Mouse (Mus musculus) MEL (cell line): ENCODE results near the gene Tmem184a. TPM values are rescaled to one million over a fixed set of nuclear protein-coding genes. Genes with fewer than 3 reads are reported as not detected.

ENCODE experiments used
- DNase-seq: peaks from one replicate; pipeline ENCODE4 v3.0.0; 2011; ENCODE audit warnings: low read depth, low spot score
- H3K27ac ChIP-seq: 2 replicates; pipeline ENCODE4 v1.5.1; 2012; ENCODE audit warnings: low read depth, mild to moderate bottlenecking, control low read depth, low read length, moderate library complexity; ENCODE audit not compliant: control insufficient read depth
- H3K27me3 ChIP-seq, 2 experiments: fragments of 150-350 bp in 1 of 2; sonication (generic) in 1 of 2; 2 replicates each; pipeline ENCODE4 v1.6.1; 2012; ENCODE audit warnings: low read length in 2 of 2, mild to moderate bottlenecking in 2 of 2, improper control_type of control experiment in 1 of 2, moderate library complexity in 1 of 2; ENCODE audit not compliant: insufficient read depth in 2 of 2, control insufficient read depth in 1 of 2
- H3K36me3 ChIP-seq, 2 experiments: 2 replicates each; pipeline ENCODE4 v1.6.1; 2012 to 2014; ENCODE audit warnings: low read length in 2 of 2, improper control_type of control experiment in 1 of 2, inconsistent platforms in 1 of 2, mild to moderate bottlenecking in 1 of 2; ENCODE audit not compliant: insufficient read depth in 2 of 2, control insufficient read depth in 1 of 2
- H3K4me1 ChIP-seq, 2 experiments: fragments of 150-350 bp in 1 of 2; sonication (generic) in 1 of 2; 2 replicates each; pipeline ENCODE4 v1.6.1; 2012; ENCODE audit warnings: low read length in 2 of 2, improper control_type of control experiment in 1 of 2, mild to moderate bottlenecking in 1 of 2; ENCODE audit not compliant: insufficient read depth in 2 of 2, control insufficient read depth in 1 of 2
- H3K4me3 ChIP-seq, 2 experiments: fragments of 150-350 bp in 1 of 2; sonication (generic) in 1 of 2; 2 replicates each; pipeline ENCODE4 v1.5.1; 2012; ENCODE audit warnings: low read depth in 2 of 2, low read length in 2 of 2, mild to moderate bottlenecking in 2 of 2, moderate library complexity in 2 of 2, control low read depth in 1 of 2, improper control_type of control experiment in 1 of 2; ENCODE audit not compliant: control insufficient read depth in 1 of 2, insufficient read depth in 1 of 2
- H3K79me2 ChIP-seq: 2 replicates; pipeline ENCODE4 v1.6.1; 2012; ENCODE audit warnings: mild to moderate bottlenecking, low read length, moderate library complexity; ENCODE audit not compliant: control insufficient read depth, poor library complexity, insufficient read depth
- H3K9ac ChIP-seq: 2 replicates; pipeline ENCODE4 v1.6.1; 2012; ENCODE audit warnings: low read depth, mild to moderate bottlenecking, control low read depth, low read length, moderate library complexity; ENCODE audit not compliant: control insufficient read depth, poor library complexity, severe bottlenecking
- H3K9me3 ChIP-seq: fragments of 150-350 bp; sonication (generic); replicated peaks from 2 replicates; pipeline ENCODE4 v1.6.1; 2012; ENCODE audit warnings: mild to moderate bottlenecking, low read length, improper control_type of control experiment, moderate library complexity; ENCODE audit not compliant: insufficient read depth
- CTCF ChIP-seq, 3 experiments: IDR thresholded peaks in 2 of 3; conservative IDR thresholded peaks in 1 of 3; 2 replicates each; pipeline ENCODE4 v1.5.1; 2011 to 2012; ENCODE audit warnings: low read length in 3 of 3, low read depth in 2 of 3, mild to moderate bottlenecking in 2 of 3, improper control_type of control experiment in 1 of 3, inconsistent platforms in 1 of 3, mixed read lengths in 1 of 3, moderate library complexity in 1 of 3; ENCODE audit not compliant: control insufficient read depth in 1 of 3, insufficient read depth in 1 of 3, poor library complexity in 1 of 3, severe bottlenecking in 1 of 3
- EP300 ChIP-seq, 2 experiments: IDR thresholded peaks; 2 replicates each; pipeline ENCODE4 v1.6.1; 2011; ENCODE audit warnings: improper control_type of control experiment in 2 of 2, low read length in 2 of 2, low read depth in 1 of 2, mild to moderate bottlenecking in 1 of 2
- GABPA ChIP-seq: IDR thresholded peaks from 2 replicates; pipeline ENCODE4 v1.6.1; 2012; ENCODE audit warnings: low read depth, mild to moderate bottlenecking, inconsistent platforms, low read length, improper control_type of control experiment, moderate library complexity
- GATA1 ChIP-seq: IDR thresholded peaks from 2 replicates; pipeline ENCODE4 v1.6.1; 2011; ENCODE audit warnings: low read depth, low read length, improper control_type of control experiment
- JUND ChIP-seq: IDR thresholded peaks from 2 replicates; pipeline ENCODE4 v1.6.1; 2011; ENCODE audit warnings: low read depth, mild to moderate bottlenecking, improper control_type of control experiment, low read length
- MAFK ChIP-seq: IDR thresholded peaks from 2 replicates; pipeline ENCODE4 v1.6.1; 2011; ENCODE audit warnings: low read depth, mild to moderate bottlenecking, low read length, improper control_type of control experiment, borderline replicate concordance
- RAD21 ChIP-seq: IDR thresholded peaks from 2 replicates; pipeline ENCODE4 v1.6.1; 2011; ENCODE audit warnings: mild to moderate bottlenecking, low read depth, low read length, improper control_type of control experiment
- SMC3 ChIP-seq: IDR thresholded peaks from 2 replicates; pipeline ENCODE4 v1.6.1; 2011; ENCODE audit warnings: low read depth, low read length, improper control_type of control experiment
- TAL1 ChIP-seq: IDR thresholded peaks from 2 replicates; pipeline ENCODE4 v1.6.1; 2012; ENCODE audit warnings: mild to moderate bottlenecking, inconsistent platforms, low read length, moderate library complexity, mixed read lengths
- USF2 ChIP-seq, 2 experiments: IDR thresholded peaks; 2 replicates each; pipeline ENCODE4 v1.6.1; 2011 to 2012; ENCODE audit warnings: improper control_type of control experiment in 2 of 2, low read length in 2 of 2, borderline replicate concordance in 1 of 2, inconsistent platforms in 1 of 2, low read depth in 1 of 2, mild to moderate bottlenecking in 1 of 2; ENCODE audit not compliant: insufficient read depth in 1 of 2
- ZC3H11A ChIP-seq: IDR thresholded peaks from 2 replicates; pipeline ENCODE4 v1.6.1; 2012; ENCODE audit warnings: low read depth, mild to moderate bottlenecking, inconsistent platforms, low read length, improper control_type of control experiment
- polyA plus RNA-seq, 2 experiments: library from polyadenylated mRNA; stranded (reverse) in 1 of 2; unstranded in 1 of 2; fragments of >175 nt in 1 of 2; fragments of >200 nt in 1 of 2; gene quantifications; 2 replicates each; pipeline versions ENCODE4 v1.2.1 to v1.2.4; 2012; ENCODE audit warnings: low replicate concordance in 2 of 2, low read depth in 1 of 2; ENCODE audit not compliant: insufficient read length in 2 of 2, insufficient read depth in 1 of 2, missing spikeins in 1 of 2
- total RNA-seq: library from RNA; depleted of rRNA; stranded (reverse); fragments of 300-350 nt; gene quantifications from 2 replicates; pipeline ENCODE4 v1.2.3, GENCODE M21; 2012

The Tmem184a gene
- total and polyA plus RNA-seq, 3 experiments = 0.10 to 0.27 TPM; not detected in 1

- Histone ChIP-seq H3K9ac (no peak overlapping the region), H3K27ac (no peak overlapping the region), H3K4me1 (peaks cover 2 to 37% of the 10 kb centered on the region in 2 experiments; a peak in 3 of 4 replicates), H3K79me2 (no peaks in the 10 kb centered on the region), H3K27me3 (no peaks in the 10 kb centered on the region), H3K4me3 (no peak overlapping the region), H3K36me3 (peaks cover 0 to 14% of the 10 kb centered on the region in 2 experiments; a peak in 3 of 4 replicates)
- DNase-seq = peak; percentile 80
- TF ChIP-seq ZC3H11A = peak; percentile 67
- peak; percentile 75 for TF ChIP-seq SMC3
- no peak for TF ChIP-seq USF2 (IDR thresholded peaks at IDR 0.05; ENCODE audit: borderline replicate concordance in 1 of 2, insufficient read depth in 1 of 2, low read depth in 1 of 2, low read length in 2 of 2)
- peak; percentile 76 for TF ChIP-seq RAD21
- TF ChIP-seq CTCF (IDR thresholded peaks at IDR 0.05 in 2 of 3, conservative IDR thresholded peaks at IDR 0.05 in 1 of 3; ENCODE audit: control insufficient read depth in 1 of 3, insufficient read depth in 1 of 3, low read depth in 2 of 3, low read length in 3 of 3, poor library complexity in 1 of 3, severe bottlenecking in 1 of 3) = peak; percentile 81 to 90 (median 86)
- TF ChIP-seq, all 39 proteins: peak for 4
- H3K9me3 ChIP-seq = no peaks in the 10 kb centered on the region
Observed at GRCm38 (mm10) chr5:139818801-139819200, 916 bp downstream of the Tmem184a start.

- Histone ChIP-seq H3K4me3 (no peak overlapping the region), H3K9ac (0 out of 2 replicates have a peak overlapping the region, but pooled peaks have one; percentile 6)
Observed at GRCm38 (mm10) chr5:139818056-139818455, 1.7 kb downstream of the Tmem184a start.

GRCm38 (mm10) chr5:139817292-139817691, 2.4 kb downstream of the Tmem184a start:
- Histone ChIP-seq H3K9ac (no peak overlapping the region), H3K36me3 (peaks cover 0 to 8% of the 10 kb centered on the region in 2 experiments; a peak in 2 of 4 replicates), H3K27ac (no peak overlapping the region), H3K4me1 (peaks cover 2 to 26% of the 10 kb centered on the region in 2 experiments; a peak in 3 of 4 replicates), H3K4me3 (no peak overlapping the region), H3K27me3 (no peaks in the 10 kb centered on the region), H3K9me3 (no peaks in the 10 kb centered on the region), H3K79me2 (no peaks in the 10 kb centered on the region)
- DNase-seq = peak; percentile 42
- TF ChIP-seq GABPA (no peak), EP300 (IDR thresholded peaks at IDR 0.05; ENCODE audit: low read depth in 1 of 2, low read length in 2 of 2) (no peak), CTCF (IDR thresholded peaks at IDR 0.05 in 2 of 3, conservative IDR thresholded peaks at IDR 0.05 in 1 of 3; ENCODE audit: control insufficient read depth in 1 of 3, insufficient read depth in 1 of 3, low read depth in 2 of 3, low read length in 3 of 3, poor library complexity in 1 of 3, severe bottlenecking in 1 of 3) (peak; percentile 74 to 89 (median 88)), RAD21 (peak; percentile 34), ZC3H11A (0 out of 2 replicates have a peak, but pooled peaks have one; percentile 14), SMC3 (peak; percentile 54)

More at GRCm38 (mm10) chr5:139818056-139818455, 1.7 kb downstream of the Tmem184a start:
- Histone ChIP-seq H3K36me3 (peaks cover 0 to 14% of the 10 kb centered on the region in 2 experiments; a peak in 2 of 4 replicates), H3K79me2 (no peaks in the 10 kb centered on the region), H3K9me3 (no peaks in the 10 kb centered on the region), H3K27ac (peak overlapping the region; percentile 38), H3K4me1 (peaks cover 2 to 33% of the 10 kb centered on the region in 2 experiments; a peak in 3 of 4 replicates)
- DNase-seq = peak; percentile 53
- TF ChIP-seq TAL1 (peak; percentile 24; the same call in 1 of the 2 replicates), JUND (no peak), EP300 (IDR thresholded peaks at IDR 0.05; ENCODE audit: low read depth in 1 of 2, low read length in 2 of 2) (peak in 1 of 2 experiments; percentile 48; a peak in 2 of 4 replicates), GATA1 (0 out of 2 replicates have a peak, but pooled peaks have one; percentile 24), MAFK (no peak)
- TF ChIP-seq, all 39 proteins: peak for 3
- H3K27me3 ChIP-seq = no peaks in the 10 kb centered on the region
